Mouse (Mus musculus) embryonic facial prominence, embryonic 13.5 days (tissue): ENCODE measurements at regions not wholly inside any gene's neighbourhood (a gene's known extent, or its start where the extent isn't known, plus 50 kb on each side); places are given as distances from the start of the nearest gene placed in this dataset.

Source experiments
- ATAC-seq: fragments of 200-750 bp; cut with Nextera tagmentation; 2 replicates; pipeline ENCODE4 v1.8.0; 2017; ENCODE audit warnings: low read depth; ENCODE audit not compliant: insufficient number of reproducible peaks, insufficient read depth, low FRiP score, low TSS enrichment
- H3K27ac ChIP-seq: fragments of 300-500 bp; sonication (generic); 2 replicates; pipeline ENCODE4 v1.5.1; 2015; ENCODE audit warnings: moderate library complexity, mild to moderate bottlenecking, inconsistent platforms
- H3K27me3 ChIP-seq: fragments of 300-500 bp; sonication (generic); 2 replicates; pipeline ENCODE4 v1.6.1; 2015; ENCODE audit warnings: mild to moderate bottlenecking, inconsistent platforms
- H3K36me3 ChIP-seq: fragments of 300-500 bp; sonication (generic); 2 replicates; pipeline ENCODE4 v1.6.1; 2015; ENCODE audit warnings: mild to moderate bottlenecking, inconsistent platforms
- H3K4me1 ChIP-seq: fragments of 300-500 bp; sonication (generic); 2 replicates; pipeline ENCODE4 v1.6.1; 2015; ENCODE audit warnings: inconsistent platforms
- H3K4me2 ChIP-seq: fragments of 300-500 bp; sonication (generic); 2 replicates; pipeline ENCODE4 v1.6.1; 2015; ENCODE audit warnings: moderate library complexity, mild to moderate bottlenecking, inconsistent platforms
- H3K4me3 ChIP-seq: fragments of 300-500 bp; sonication (generic); 2 replicates; pipeline ENCODE4 v1.5.1; 2015; ENCODE audit warnings: mild to moderate bottlenecking, inconsistent platforms
- H3K9ac ChIP-seq: fragments of 300-500 bp; sonication (generic); 2 replicates; pipeline ENCODE4 v1.6.1; 2015; ENCODE audit warnings: mild to moderate bottlenecking, inconsistent platforms
- H3K9me3 ChIP-seq: fragments of 300-500 bp; sonication (generic); 2 replicates; pipeline ENCODE4 v1.6.1; 2016; ENCODE audit warnings: inconsistent platforms
- WGBS: fragments of 180-500 bp; shearing (Covaris S2); methylation state at CpG from one replicate; pipeline ENCODE4 v1.1.7; 2015; ENCODE audit warnings: mixed read lengths; 5-methylcytosine and 5-hydroxymethylcytosine counted together

DNA sequence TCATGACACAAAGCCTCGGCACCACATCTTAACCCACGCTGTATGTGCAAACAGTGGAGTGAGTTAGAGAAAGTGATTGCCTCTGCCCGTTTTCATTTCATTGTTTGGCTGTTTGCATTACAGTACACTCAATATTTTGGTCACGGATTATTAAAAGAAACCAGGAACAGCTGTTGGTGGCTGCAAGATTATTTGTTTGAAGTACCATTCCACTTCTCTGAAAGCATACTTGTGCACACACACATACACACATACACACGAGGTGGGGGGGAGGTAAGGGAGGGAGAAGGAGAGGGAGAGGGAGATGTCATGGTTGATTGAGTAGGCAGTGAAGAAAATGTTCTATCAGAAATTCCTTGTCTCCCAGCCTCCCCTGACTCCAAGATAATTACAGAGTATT, 85.5 kb upstream of the Rnd3 start:
- H3K9me3 ChIP-seq, result no peaks in the 10 kb centered on the region
- H3K36me3 ChIP-seq, result no peaks in the 10 kb centered on the region
- no peak overlapping the region for H3K4me3 ChIP-seq
- 29% methylated on average over 5 of the region's 5 CpGs for WGBS
- no peak; the same call in 1 of the 2 replicates for ATAC-seq
- H3K4me1 ChIP-seq, result peaks cover 31% of the 10 kb centered on the region
- no peak overlapping the region for H3K4me2 ChIP-seq
- H3K9ac ChIP-seq, result no peak overlapping the region
- no peaks in the 10 kb centered on the region for H3K27me3 ChIP-seq
- peak overlapping the region; percentile 48; the same call in 1 of the 2 replicates for H3K27ac ChIP-seq

DNA sequence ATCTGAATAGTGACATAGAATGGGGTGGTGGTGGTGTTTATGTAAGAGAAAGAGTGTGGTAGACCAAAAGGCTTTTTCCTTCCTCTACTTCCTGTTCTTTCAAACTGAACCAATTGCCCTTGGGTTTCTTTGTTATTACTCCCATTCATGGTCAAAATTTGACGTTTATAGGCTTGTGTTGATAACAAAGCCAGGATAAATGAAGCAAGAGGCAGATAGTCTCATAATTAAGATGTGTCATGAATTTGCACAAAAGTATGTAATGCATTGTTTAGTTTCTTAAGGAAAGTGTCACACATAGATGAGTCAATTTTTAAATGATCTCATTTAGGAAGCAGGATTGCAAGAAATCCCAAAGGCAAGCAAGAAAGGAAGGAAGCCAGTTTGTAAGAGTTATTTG, 73.9 kb upstream of the Rnd3 start:
- no peaks in the 10 kb centered on the region for H3K9me3 ChIP-seq
- H3K36me3 ChIP-seq, result no peaks in the 10 kb centered on the region
- H3K4me3 ChIP-seq, result no peak overlapping the region
- H3K27ac ChIP-seq, result no peak overlapping the region
- peaks cover 19% of the 10 kb centered on the region for H3K4me1 ChIP-seq
- no peaks in the 10 kb centered on the region for H3K27me3 ChIP-seq
- WGBS, result 42% methylated on average over 1 of the region's 1 CpGs
- H3K4me2 ChIP-seq, result no peak overlapping the region
- ATAC-seq, result no peak
- H3K9ac ChIP-seq, result no peak overlapping the region

DNA sequence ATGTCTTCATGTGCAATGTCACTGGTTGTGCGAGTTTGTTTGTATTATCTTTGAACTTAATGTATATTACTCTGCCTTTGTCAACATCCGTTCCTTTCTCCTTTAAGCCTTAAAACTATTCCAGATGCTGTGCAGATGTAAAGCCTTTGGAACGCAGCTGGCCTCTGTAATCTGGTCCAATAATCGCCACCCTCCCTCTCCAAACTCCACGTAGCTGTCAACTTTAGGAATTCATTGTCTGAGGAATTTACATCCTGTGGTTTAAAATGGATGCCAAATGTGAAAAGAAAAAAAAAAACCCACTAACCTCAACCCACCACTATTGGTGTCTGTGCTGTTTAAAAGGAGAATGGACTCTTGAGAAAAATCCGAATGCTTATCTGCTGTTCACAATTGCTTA, 70.8 kb upstream of the Rnd3 start:
- Histone ChIP-seq H3K4me1 (peaks cover 19% of the 10 kb centered on the region), H3K27ac (peak overlapping the region; percentile 44; the same call in 1 of the 2 replicates), H3K4me3 (no peak overlapping the region), H3K36me3 (no peaks in the 10 kb centered on the region), H3K27me3 (no peaks in the 10 kb centered on the region), H3K9me3 (no peaks in the 10 kb centered on the region), H3K4me2 (no peak overlapping the region), H3K9ac (no peak overlapping the region)
- 12% methylated on average over 6 of the region's 6 CpGs for WGBS
- ATAC-seq, result no peak

DNA sequence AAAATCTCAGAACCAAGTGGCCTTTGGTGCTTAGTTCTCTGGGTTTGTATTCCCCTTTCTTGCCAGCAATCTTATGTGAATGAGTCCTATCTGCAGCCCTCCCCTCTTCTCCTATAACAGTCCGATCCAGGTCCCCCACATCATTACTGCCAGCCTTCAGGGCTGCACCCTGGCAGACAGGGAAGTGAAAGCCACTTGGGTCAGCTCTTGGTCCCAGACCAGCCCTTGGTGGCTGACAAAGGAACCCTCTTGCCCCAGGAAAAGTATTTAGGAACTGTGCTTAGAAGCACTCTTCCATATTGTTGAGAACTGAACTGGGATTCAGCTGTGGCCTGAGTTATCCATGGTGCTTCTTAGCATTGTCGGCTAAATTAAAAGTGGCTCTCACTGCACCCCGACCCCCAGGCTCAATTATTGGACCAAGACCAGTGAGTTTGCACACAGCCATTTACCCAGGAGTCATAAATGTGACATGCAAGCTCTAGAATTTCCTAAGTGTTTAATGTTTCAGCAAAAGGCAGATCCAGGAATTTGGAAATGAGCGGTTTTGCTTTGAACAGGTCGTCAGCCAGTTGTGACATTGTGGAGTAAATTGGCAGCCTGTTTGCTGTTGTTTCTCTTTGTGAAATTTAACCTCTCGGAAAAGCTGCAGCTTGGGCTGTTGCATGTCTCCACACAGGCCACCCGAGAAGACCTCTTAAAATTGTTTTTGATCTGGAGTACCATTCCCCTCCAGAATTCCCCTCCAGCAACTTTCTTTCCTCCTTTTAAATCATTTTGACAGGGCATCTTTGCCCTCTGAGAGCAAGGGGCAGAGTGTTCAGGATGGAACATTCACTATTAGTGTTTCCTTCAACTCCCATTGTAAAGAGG, 58.5 kb upstream of the Rnd3 start:
- 17% methylated on average over 7 of the region's 7 CpGs for WGBS
- H3K36me3 ChIP-seq, result no peaks in the 10 kb centered on the region
- H3K4me2 ChIP-seq, result no peak overlapping the region
- peaks cover 18% of the 10 kb centered on the region for H3K4me1 ChIP-seq
- H3K27me3 ChIP-seq, result no peaks in the 10 kb centered on the region
- no peaks in the 10 kb centered on the region for H3K9me3 ChIP-seq
- H3K27ac ChIP-seq, result peak overlapping the region; percentile 51; the same call in 1 of the 2 replicates
- H3K4me3 ChIP-seq, result no peak overlapping the region
- no peak for ATAC-seq
- H3K9ac ChIP-seq, result no peak overlapping the region

- Histone ChIP-seq H3K4me3 (no peak overlapping the region), H3K27me3 (no peaks in the 10 kb centered on the region), H3K9me3 (no peaks in the 10 kb centered on the region), H3K9ac (no peak overlapping the region), H3K4me2 (no peak overlapping the region), H3K4me1 (peaks cover 15% of the 10 kb centered on the region), H3K36me3 (no peaks in the 10 kb centered on the region), H3K27ac (no peak overlapping the region)
- no peak for ATAC-seq
- 24% methylated on average over 4 of the region's 4 CpGs for WGBS
Measured at GRCm38 (mm10) chr2:51206332-51206731, 57.4 kb upstream of the Rnd3 start.
